Mouse (Mus musculus): ENCODE measurements at regions not wholly inside any gene's neighbourhood (a gene's known extent, or its start where the extent isn't known, plus 50 kb on each side); places are given as distances from the start of the nearest gene placed in this dataset.

DNA sequence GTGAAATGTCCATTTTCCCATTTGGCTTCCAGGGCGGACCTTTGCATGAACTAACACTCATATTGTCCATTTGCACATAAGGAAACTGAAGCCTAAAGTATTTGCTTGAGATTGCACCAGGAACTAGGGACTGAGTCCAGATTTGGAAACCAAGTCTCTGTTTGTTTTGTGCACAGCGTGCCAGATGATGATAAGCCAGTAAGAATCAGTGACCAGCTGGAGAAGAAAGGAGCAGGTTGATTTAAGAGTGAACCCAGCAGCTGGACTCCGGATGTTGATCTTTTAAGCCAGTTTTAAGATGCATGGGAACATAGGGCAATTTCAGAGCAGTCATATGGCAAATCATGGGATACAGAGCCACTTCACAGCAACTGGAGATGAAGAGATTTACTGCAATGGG lies 987.1 kb downstream of the 4930447A16Rik start:
- no peak overlapping the region for H3ac ChIP-seq (ENCODE audit: control insufficient read depth, insufficient read length)
- no peak for TF ChIP-seq MYOG (IDR thresholded peaks at IDR 0.05; ENCODE audit: control insufficient read depth in 1 of 3, insufficient read depth in 1 of 3, insufficient read length in 2 of 3, low read depth in 2 of 3)
- TF ChIP-seq SRF (IDR thresholded peaks at IDR 0.05; ENCODE audit: control insufficient read depth, insufficient read length, low read depth), result no peak
- no peak for TF ChIP-seq POLR2A (IDR thresholded peaks at IDR 0.05; ENCODE audit: insufficient read length, low read depth)
- TF ChIP-seq E2F4 (IDR thresholded peaks at IDR 0.05; ENCODE audit: insufficient read depth), result no peak
- TF ChIP-seq MAX (IDR thresholded peaks at IDR 0.05; ENCODE audit: low read depth), result no peak
- no peak for TF ChIP-seq POLR2AphosphoS2 (IDR thresholded peaks at IDR 0.05; ENCODE audit: insufficient read length, low read depth)
- no peak for TF ChIP-seq TCF12 (IDR thresholded peaks at IDR 0.05; ENCODE audit: insufficient read depth, poor library complexity, severe bottlenecking)
- TF ChIP-seq USF1 (IDR thresholded peaks at IDR 0.05; ENCODE audit: low read depth), result no peak
- no peak for TF ChIP-seq MYOD1 (IDR thresholded peaks at IDR 0.05; ENCODE audit: control insufficient read depth in 1 of 3, insufficient read length in 2 of 3, low read depth in 2 of 3)
- no peak for TF ChIP-seq REST (IDR thresholded peaks at IDR 0.05; ENCODE audit: insufficient read depth, insufficient read length)
- TF ChIP-seq TCF3 (IDR thresholded peaks at IDR 0.05; ENCODE audit: insufficient read length, low read depth), result no peak
- no peak for TF ChIP-seq CEBPB (IDR thresholded peaks at IDR 0.05; ENCODE audit: insufficient read depth, poor library complexity, severe bottlenecking)
- no peak overlapping the region for H3K4me3 ChIP-seq
- no peaks in the 10 kb centered on the region for H3K36me3 ChIP-seq (ENCODE audit: control insufficient read depth, insufficient read depth)
- no peaks in the 10 kb centered on the region for H3K79me2 ChIP-seq (ENCODE audit: control insufficient read depth, insufficient read depth)
- no peak overlapping the region for H3K4me2 ChIP-seq (ENCODE audit: low read depth)
- no peaks in the 10 kb centered on the region for H3K27me3 ChIP-seq (ENCODE audit: control insufficient read depth, insufficient read depth, insufficient read length)

DNA sequence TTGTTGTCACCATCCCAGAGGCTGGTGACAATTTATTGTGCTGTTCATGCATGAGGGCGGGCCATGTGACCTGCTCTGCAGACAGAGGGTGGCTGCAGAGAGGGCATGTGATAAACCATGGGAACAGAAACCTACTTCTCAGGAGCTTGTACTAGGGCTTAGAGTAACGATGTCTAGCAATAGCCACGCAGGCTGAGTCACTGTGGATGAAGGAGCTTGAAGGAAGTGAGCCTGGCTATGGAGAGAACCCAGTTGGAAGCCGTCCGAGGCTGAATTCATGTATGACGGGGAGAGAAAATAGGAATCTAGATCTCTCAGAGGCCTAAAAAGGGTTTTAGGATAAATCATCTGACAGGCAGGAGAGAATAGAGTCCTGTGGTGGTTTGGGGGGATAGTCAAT lies 988.0 kb downstream of the 4930447A16Rik start:
- Histone ChIP-seq H3K79me2 (ENCODE audit: control insufficient read depth, insufficient read depth) (no peaks in the 10 kb centered on the region), H3K4me2 (ENCODE audit: low read depth) (no peak overlapping the region)

DNA sequence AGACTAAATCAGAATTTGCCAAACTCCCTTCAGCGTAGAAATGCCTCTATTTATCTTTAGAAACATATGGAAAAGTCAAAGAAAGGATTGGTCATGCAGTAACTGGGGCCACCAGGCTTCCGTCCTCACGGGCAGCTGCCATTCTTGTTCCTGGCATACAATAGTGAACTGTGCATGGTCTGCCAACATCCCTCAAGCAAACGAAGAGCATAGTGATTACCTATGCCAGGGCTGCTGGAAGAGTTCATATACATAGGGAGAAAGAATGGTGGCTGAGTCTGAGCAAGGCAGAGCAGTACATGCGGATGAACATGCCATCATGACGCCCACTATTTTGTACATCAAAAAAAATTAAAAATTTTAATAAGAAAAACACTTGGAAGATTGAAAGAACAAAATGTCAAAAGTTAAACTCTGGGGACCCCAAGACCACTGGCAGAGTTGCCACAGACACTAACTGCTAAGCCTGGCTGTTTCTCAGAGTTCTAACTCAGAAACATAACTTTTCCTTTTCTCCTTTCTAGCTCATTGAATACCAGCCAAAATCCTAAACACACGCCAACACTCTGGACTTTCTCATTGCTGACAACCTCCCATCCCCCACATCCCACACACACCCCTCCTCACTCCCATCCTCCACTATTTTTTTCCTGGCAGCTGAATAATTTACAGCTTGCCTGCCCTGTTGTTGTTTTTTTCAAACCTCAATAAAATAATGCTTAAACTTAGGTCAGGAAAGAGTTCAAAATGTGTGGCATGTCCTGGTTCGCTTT lies 989.1 kb downstream of the 4930447A16Rik start:
- Histone ChIP-seq H3K27me3 (ENCODE audit: control insufficient read depth, insufficient read depth, insufficient read length) (no peaks in the 10 kb centered on the region), H3K79me2 (ENCODE audit: control insufficient read depth, insufficient read depth) (no peaks in the 10 kb centered on the region), H3K36me3 (ENCODE audit: control insufficient read depth, insufficient read depth) (no peaks in the 10 kb centered on the region), H3K4me2 (ENCODE audit: low read depth) (no peak overlapping the region), H3ac (ENCODE audit: control insufficient read depth, insufficient read length) (no peak overlapping the region), H3K4me3 (no peak overlapping the region)
- TF ChIP-seq MAX (IDR thresholded peaks at IDR 0.05; ENCODE audit: low read depth) (no peak), MYOG (IDR thresholded peaks at IDR 0.05; ENCODE audit: control insufficient read depth in 1 of 3, insufficient read depth in 1 of 3, insufficient read length in 2 of 3, low read depth in 2 of 3) (no peak), USF1 (IDR thresholded peaks at IDR 0.05; ENCODE audit: low read depth) (no peak), TCF3 (IDR thresholded peaks at IDR 0.05; ENCODE audit: insufficient read length, low read depth) (no peak), CEBPB (IDR thresholded peaks at IDR 0.05; ENCODE audit: insufficient read depth, poor library complexity, severe bottlenecking) (no peak), REST (IDR thresholded peaks at IDR 0.05; ENCODE audit: insufficient read depth, insufficient read length) (no peak), SRF (IDR thresholded peaks at IDR 0.05; ENCODE audit: control insufficient read depth, insufficient read length, low read depth) (no peak), MYOD1 (IDR thresholded peaks at IDR 0.05; ENCODE audit: control insufficient read depth in 1 of 3, insufficient read length in 2 of 3, low read depth in 2 of 3) (no peak), TCF12 (IDR thresholded peaks at IDR 0.05; ENCODE audit: insufficient read depth, poor library complexity, severe bottlenecking) (no peak), POLR2AphosphoS2 (IDR thresholded peaks at IDR 0.05; ENCODE audit: insufficient read length, low read depth) (no peak), E2F4 (IDR thresholded peaks at IDR 0.05; ENCODE audit: insufficient read depth) (no peak), POLR2A (IDR thresholded peaks at IDR 0.05; ENCODE audit: insufficient read length, low read depth) (no peak)

More for the DNA sequence above, 988.0 kb downstream of the 4930447A16Rik start:
- Histone ChIP-seq H3ac (ENCODE audit: control insufficient read depth, insufficient read length) (no peak overlapping the region), H3K36me3 (ENCODE audit: control insufficient read depth, insufficient read depth) (no peaks in the 10 kb centered on the region), H3K27me3 (ENCODE audit: control insufficient read depth, insufficient read depth, insufficient read length) (no peaks in the 10 kb centered on the region), H3K4me3 (no peak overlapping the region)
- TF ChIP-seq TCF3 (IDR thresholded peaks at IDR 0.05; ENCODE audit: insufficient read length, low read depth) (no peak), SRF (IDR thresholded peaks at IDR 0.05; ENCODE audit: control insufficient read depth, insufficient read length, low read depth) (no peak), POLR2AphosphoS2 (IDR thresholded peaks at IDR 0.05; ENCODE audit: insufficient read length, low read depth) (no peak), REST (IDR thresholded peaks at IDR 0.05; ENCODE audit: insufficient read depth, insufficient read length) (no peak), POLR2A (IDR thresholded peaks at IDR 0.05; ENCODE audit: insufficient read length, low read depth) (no peak), USF1 (IDR thresholded peaks at IDR 0.05; ENCODE audit: low read depth) (no peak), CEBPB (IDR thresholded peaks at IDR 0.05; ENCODE audit: insufficient read depth, poor library complexity, severe bottlenecking) (no peak), MYOD1 (IDR thresholded peaks at IDR 0.05; ENCODE audit: control insufficient read depth in 1 of 3, insufficient read length in 2 of 3, low read depth in 2 of 3) (no peak), TCF12 (IDR thresholded peaks at IDR 0.05; ENCODE audit: insufficient read depth, poor library complexity, severe bottlenecking) (no peak), MAX (IDR thresholded peaks at IDR 0.05; ENCODE audit: low read depth) (no peak), MYOG (IDR thresholded peaks at IDR 0.05; ENCODE audit: control insufficient read depth in 1 of 3, insufficient read depth in 1 of 3, insufficient read length in 2 of 3, low read depth in 2 of 3) (no peak), E2F4 (IDR thresholded peaks at IDR 0.05; ENCODE audit: insufficient read depth) (no peak)

DNA sequence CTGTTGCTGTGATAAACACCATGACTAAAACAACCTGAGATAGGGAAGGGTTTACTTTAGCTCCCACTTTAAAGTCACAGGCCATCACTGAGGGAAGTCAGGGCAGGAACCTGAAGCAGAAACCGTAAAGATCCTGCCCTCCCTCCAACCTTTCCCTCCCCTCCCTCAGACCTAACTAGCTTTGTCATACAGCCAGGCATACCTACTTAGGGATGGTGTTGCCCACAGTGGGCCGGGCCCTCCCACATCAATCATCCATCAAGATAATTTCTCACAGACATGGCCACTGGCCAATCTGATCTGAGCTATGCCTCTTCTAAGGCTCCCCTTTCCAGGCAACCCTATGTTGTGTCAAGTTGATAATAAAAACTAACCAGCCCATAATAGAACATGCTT lies 989.7 kb downstream of the 4930447A16Rik start:
- H3K27me3 ChIP-seq (ENCODE audit: control insufficient read depth, insufficient read depth, insufficient read length), result no peaks in the 10 kb centered on the region
- H3K4me2 ChIP-seq (ENCODE audit: low read depth), result no peak overlapping the region
- H3ac ChIP-seq (ENCODE audit: control insufficient read depth, insufficient read length), result no peak overlapping the region
- H3K79me2 ChIP-seq (ENCODE audit: control insufficient read depth, insufficient read depth), result no peaks in the 10 kb centered on the region
- H3K36me3 ChIP-seq (ENCODE audit: control insufficient read depth, insufficient read depth), result no peaks in the 10 kb centered on the region
- H3K4me3 ChIP-seq, result no peak overlapping the region
- TF ChIP-seq E2F4 (IDR thresholded peaks at IDR 0.05; ENCODE audit: insufficient read depth), result no peak

DNA sequence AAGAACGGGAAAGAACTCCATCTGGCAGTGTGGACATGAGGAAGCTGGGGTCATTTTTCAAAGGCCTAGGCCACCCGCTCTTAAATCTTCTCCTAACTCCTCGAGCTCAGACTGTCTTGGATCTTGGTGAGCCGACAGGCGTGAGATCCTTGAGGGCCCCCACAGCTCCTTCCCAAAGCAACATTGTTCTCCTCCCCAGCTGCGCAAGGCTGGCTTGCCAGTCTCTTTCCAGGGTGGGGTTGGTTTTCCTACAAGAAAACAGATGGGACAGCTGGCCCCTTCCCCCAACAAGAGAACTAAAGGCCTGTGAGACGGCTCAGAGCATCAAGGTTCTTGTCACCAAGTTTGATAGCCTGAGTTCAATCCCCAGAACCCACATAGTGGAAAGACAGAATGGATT lies 994.3 kb downstream of the 4930447A16Rik start:
- no peak overlapping the region for H3ac ChIP-seq (ENCODE audit: control insufficient read depth, insufficient read length)
- no peaks in the 10 kb centered on the region for H3K79me2 ChIP-seq (ENCODE audit: control insufficient read depth, insufficient read depth)
- no peak overlapping the region for H3K4me3 ChIP-seq
- no peaks in the 10 kb centered on the region for H3K27me3 ChIP-seq (ENCODE audit: control insufficient read depth, insufficient read depth, insufficient read length)
- no peak for TF ChIP-seq MYOG (IDR thresholded peaks at IDR 0.05; ENCODE audit: control insufficient read depth in 1 of 3, insufficient read depth in 1 of 3, insufficient read length in 2 of 3, low read depth in 2 of 3)
- no peak for TF ChIP-seq POLR2A (IDR thresholded peaks at IDR 0.05; ENCODE audit: insufficient read length, low read depth)
- TF ChIP-seq POLR2AphosphoS2 (IDR thresholded peaks at IDR 0.05; ENCODE audit: insufficient read length, low read depth), result no peak
- TF ChIP-seq TCF12 (IDR thresholded peaks at IDR 0.05; ENCODE audit: insufficient read depth, poor library complexity, severe bottlenecking), result no peak
- no peak for TF ChIP-seq REST (IDR thresholded peaks at IDR 0.05; ENCODE audit: insufficient read depth, insufficient read length)
- no peak for TF ChIP-seq TCF3 (IDR thresholded peaks at IDR 0.05; ENCODE audit: insufficient read length, low read depth)
- no peak for TF ChIP-seq CEBPB (IDR thresholded peaks at IDR 0.05; ENCODE audit: insufficient read depth, poor library complexity, severe bottlenecking)
- no peak for TF ChIP-seq E2F4 (IDR thresholded peaks at IDR 0.05; ENCODE audit: insufficient read depth)
- TF ChIP-seq SRF (IDR thresholded peaks at IDR 0.05; ENCODE audit: control insufficient read depth, insufficient read length, low read depth), result no peak
- TF ChIP-seq MYOD1 (IDR thresholded peaks at IDR 0.05; ENCODE audit: control insufficient read depth in 1 of 3, insufficient read length in 2 of 3, low read depth in 2 of 3), result no peak
- no peak for TF ChIP-seq MAX (IDR thresholded peaks at IDR 0.05; ENCODE audit: low read depth)
- H3K36me3 ChIP-seq (ENCODE audit: control insufficient read depth, insufficient read depth), result no peaks in the 10 kb centered on the region
- H3K4me2 ChIP-seq (ENCODE audit: low read depth), result no peak overlapping the region
